Mouse (Mus musculus) 3134 (cell line): Measurements from ENCODE around the gene Cptp.

Experiments used
- DNase-seq: peaks from one replicate; pipeline ENCODE4 v3.0.0-alpha.2; 2011; ENCODE audit warnings: low spot score; ENCODE audit not compliant: insufficient read length; ENCODE audit errors: extremely low read depth

Cptp gene

DNA sequence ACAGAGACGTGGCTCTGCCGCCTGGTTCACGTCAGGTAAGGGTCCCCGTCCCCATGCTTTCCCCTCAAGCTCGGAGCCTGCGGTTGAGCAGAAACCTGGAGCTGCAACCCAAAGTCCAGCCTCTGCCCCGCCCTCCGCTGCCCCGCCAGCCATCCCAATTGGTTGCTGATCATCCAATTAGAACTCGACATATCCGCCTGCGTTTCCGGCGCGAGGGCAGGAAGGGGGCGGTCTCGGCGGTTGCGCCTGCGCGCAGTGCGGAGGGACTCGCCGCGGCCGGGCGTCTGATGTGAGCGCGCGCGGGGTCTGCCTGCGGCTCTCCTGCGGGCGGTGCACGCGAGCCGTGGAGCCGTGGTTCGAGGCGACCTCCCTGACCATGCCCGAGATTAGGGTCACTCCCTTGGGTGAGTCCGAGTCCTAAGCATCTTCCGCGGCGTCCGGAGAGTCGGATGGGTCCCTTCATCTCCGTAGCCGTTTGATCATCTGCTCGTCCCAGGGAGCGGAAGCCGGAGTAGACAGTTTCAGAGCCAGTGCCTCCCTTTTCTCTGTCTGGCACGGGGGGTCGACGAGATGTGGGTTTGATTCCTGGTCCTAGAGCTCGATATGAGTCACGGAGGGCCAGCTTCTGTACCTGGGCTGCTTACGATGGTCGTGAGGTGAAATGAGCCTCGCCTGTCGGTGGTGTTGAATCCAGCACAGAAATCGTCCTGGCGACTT lies at the start of gene Cptp, which contains the start of gene Ints11:
Gene Cptp (minus strand): TSS at position 124 of the 717 bp plus-strand sequence.
Gene Ints11 (plus strand): TSS at position 230 of the 717 bp plus-strand sequence.
- DNase-seq, result peak; percentile 89

DNA sequence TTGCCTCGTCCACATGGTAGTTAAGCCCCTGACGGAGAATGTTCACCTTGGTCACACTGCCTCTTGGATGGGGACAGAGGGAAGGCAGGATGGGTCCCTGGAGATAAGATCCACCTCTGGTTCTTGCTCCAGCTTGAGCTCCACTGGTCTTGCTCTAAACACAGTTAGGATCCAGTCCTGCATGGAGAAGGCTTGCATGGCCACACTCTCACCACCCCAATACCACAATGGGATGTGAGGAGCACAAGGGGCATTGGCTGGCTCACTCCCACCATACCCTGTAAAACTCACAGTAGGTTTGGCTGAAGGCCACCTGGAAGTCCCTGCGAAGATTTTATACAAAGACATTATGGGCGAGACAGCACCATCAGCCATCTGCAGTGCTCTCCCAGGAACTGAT lies 39.5 kb upstream of the Cptp start:
- no peak for DNase-seq

DNA sequence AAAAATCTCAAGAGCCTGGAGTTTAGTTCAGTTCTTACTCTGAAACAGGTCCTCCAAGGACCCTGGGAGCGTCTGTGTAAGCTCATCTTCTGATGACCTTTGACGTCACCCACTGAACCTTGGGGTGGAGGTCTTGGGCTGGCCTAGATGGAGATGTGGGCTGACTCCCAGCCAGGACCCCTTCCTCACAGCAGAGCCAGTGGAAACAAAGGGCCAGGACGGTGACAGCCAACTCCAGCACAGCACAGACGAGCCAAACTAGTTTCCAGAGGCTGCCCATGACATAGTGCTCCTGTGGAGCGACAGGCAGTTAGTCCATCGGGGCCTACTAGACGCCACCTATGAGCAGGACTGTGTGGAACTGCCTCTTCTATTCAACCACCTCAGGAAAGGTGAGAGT lies 39.0 kb upstream of the Cptp start:
- DNase-seq, result no peak

DNA sequence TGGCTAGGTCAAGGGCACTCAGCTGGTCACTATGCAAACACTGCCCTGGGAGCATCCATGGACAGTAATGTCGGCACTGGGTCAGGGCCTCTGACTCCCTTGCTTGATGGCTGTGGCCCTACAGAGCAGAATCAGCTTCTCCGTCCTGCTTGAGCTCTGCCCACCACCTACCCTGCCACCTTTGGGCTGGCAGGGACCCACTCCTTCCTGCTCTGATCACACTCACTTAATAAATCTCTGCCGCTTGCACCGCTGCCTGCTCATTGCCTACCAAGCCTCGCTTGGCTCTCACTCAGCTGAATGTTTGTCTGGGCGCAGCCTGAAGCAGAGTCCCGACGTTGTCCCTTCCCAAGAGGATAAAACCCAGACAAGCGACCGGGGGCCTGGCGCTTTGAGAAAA lies 37.8 kb upstream of the Cptp start:
- no peak for DNase-seq

DNA sequence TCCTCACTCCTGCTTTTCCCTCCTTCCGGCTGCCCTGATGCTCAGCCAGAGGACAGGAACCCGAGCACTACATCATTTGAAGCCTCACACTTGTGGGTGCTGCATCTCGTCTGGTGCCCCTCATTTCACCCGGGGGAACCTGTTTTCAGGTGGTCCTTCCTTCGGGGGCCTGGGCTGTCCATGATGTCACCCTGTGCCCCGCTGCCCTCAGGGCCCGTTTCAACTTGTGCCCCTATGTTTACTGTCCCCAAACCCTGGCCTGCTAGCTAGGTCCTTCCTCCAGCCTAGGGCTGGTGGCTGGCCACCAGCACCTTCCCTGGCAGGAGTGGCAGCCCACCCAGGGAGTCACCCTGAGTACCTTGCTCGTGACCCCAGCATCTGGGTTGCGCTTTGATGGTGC lies 36.9 kb upstream of the Cptp start:
- no peak for DNase-seq

DNA sequence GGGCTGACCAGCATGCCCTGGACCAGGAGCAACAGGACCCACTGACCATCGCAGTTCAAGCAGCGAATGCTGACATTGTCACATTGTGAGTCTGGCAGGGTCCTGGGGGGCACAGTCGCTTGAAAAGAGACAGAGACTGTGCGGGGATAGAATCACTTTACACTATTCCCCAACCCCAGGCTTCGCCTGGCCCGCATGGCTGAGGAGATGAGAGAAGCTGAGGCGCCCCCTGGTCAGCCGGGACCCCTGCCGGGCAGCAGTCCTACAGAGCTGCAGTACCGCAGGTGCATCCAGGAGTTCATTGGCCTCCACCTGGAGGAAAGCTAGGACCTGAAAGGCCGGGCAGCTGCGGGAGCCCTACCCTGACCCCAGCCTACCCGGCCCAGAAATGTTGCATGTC lies 36.4 kb upstream of the Cptp start:
- no peak for DNase-seq

DNA sequence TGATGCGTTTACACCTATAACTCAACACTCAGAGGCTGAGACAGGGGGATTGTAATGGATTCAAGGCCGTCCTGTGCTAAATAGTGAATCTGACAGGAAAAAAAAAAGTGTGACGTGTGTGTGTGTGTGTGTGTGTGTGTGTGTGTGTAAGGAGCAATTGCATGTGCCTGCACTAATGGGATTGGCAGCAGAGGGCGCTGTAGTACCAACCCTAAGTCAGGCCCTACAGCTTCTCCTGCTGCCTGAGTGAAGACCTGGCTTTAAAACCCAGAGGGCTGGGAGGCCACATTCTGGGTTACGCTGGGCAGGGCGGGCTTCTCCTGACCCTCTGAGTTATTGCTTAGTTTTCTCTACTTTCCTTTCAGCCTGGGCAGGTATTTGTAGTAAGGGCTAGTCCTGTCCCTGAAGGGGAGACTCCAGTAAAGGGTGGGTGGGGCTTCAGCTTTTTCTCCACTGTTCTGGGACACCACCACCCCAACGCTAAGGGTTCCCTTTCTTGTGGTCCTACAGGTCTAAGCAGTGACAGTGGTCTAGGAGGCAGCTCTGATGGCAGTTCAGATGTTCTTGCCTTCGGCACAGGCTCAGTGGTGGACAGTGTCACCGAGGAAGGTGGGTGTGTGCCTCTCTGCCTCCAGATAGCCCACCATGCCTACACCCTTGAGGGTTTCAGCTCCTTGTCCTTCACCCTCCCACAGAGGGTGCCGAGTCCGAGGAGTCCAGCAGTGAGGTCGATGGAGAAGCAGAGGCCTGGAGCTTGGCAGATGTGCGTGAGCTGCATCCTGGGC lies 35.3 kb upstream of the Cptp start:
- DNase-seq, result no peak

DNA sequence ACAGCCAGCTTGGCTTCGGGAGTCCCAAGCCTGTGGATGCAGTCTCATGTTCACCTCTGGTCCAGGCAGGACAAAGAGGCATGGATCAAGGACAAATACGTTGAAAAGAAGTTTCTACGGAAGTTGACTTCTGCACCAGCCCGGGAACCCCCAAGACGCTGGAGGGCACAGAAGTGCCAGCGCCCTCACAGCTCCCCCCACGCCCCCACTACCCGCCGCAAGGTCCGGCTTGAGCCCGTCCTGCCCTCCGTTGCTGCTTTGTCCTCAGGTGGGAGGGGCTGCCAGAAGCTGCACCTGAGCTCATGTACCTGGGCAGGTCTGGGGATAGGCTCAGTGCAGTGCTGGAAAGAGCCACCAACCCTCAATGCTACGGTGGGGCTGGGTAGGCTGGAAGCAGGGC lies 34.0 kb upstream of the Cptp start:
- DNase-seq, result no peak

DNA sequence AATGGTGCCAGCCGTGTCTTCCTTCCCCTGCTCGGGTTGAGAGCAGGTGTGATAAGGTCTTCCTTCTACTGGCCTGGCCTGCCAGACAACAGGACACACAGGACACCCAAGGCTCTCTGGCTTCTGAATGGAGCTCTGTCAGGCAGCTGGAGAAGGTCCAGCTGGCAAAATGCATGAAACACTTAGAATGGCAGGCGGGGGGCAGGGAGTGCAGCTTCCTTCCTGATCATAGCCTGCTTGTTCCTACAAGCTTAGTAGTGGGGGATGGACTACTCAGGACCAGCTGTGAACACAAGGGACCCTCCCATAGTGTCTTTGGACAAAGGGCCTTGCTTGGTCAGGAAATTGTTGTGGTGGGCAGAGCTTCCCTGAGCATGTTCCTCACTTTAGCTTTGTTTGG lies 32.0 kb upstream of the Cptp start:
- DNase-seq, result no peak

DNA sequence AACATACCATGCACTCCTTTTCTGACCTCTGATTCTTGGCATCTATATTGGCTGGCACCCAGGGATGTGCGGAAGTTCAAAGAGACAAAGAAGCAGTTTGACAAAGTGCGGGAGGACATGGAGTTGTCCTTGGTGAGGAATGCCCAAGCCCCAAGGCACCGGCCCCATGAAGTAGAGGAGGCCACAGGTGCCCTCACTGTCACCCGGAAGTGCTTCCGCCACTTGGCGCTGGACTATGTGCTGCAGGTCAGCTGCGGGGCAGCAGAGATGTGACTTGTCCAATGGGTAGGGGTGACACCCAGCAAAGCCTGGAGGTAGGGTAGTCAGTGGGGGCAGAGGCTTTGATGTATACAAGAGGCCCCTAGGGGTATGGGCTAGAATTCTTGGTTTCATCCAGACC lies 30.1 kb upstream of the Cptp start:
- no peak for DNase-seq

DNA sequence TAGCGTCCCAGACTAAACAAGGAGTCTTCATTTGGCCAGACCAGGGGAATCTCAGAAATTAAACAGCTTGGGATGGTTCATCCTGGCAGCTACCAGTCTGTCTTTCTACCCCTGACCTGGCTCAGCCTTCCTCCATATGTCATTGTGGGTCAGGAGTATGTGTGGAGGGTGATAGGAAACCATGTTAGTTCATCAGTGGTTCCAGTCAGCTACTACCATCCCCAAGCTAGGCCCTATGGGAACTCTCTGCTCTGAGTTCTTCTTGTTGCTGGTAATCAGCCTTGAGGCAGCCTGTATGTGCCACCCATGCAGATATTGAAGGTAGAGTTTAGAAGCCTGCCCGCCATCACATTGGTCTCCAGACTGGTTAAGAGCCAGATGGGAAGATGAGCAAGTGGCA lies 29.1 kb upstream of the Cptp start:
- DNase-seq, result no peak

DNA sequence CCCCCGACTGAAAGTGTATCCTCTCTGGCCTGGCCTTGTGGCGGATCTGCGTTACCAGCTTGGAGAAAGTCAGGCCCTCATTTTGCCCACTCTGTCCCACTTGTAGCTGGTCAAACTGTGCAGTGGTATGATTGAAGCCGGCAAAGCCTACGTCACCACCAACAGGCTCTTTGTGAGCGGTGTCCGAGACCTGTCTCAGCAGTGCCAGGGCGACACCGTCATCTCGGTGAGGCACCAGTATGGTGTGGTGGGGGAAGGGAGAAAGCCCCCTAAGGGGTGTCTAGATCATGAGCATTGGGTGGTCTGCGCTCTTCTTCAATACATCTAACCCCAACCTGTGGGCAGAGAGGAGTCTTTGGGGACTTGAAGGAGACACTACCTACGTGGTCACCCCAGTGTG lies 27.2 kb upstream of the Cptp start:
- no peak for DNase-seq

DNA sequence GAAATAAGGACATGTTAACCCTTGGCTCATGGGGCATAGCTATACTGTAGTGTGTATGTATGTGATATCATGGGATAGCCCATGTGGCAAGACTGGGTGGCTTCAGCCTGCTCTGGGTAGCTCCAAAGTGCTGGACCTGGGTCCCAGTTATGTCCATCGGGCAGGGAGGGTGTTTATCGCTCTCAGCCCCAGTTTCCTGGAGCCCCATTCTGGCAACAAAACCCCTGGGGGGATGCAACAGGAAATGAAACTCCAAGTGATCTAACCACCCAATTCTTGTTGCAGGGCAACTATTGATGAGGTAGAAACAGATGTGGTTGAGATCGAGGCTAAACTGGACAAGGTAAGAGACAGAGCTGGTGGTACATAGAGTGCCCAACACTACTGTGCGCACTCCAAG lies 26.6 kb upstream of the Cptp start:
- DNase-seq, result no peak

DNA sequence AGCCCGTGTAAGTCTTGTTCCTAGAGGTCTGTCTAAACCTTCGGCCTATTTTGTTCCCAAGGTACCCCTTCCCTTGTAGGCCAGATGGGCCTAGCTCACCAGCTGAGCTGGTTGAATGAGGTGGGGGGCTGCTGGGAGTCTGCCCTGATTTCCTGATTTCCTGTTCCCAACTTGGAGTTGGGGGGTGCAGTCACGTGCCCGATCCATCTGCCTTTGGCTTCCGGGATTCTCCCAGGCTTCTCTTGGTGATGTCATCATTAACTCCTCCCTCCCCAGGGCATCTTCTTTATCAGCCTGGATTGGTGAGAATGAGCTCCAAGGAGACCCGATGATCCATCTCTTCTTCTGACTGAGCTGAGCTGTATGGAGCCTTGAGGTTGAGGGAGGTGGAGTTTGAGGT lies 26.0 kb upstream of the Cptp start:
- DNase-seq, result no peak

DNA sequence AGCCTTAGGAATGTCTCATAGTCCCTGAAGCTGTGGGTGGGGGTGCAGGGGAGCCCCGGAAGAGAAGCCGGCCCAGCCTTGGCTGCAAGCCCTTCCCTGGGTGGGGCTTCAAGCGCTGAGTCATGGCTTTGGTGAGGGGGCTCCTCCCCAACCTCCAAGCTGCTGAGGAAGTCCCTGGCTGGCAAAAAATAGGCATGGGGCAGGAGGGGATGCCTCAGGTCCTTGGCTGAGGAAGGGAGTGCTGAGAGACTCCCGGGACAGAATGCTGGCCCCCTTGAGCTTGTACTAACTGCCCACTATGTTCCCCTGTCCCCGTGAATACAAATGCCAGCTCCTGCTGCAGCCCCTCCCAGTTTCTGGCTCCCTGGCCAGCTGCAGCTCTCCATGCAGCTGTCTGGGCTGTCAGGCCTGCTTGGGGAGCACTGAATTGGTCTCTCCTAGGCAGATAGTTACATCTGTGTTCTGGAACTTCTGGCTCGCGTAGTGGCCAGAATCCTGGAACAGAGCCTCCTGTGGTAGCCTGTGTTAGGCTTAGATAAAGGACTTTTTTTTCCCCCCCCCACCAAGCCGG lies 25.2 kb upstream of the Cptp start:
- peak; percentile 81 for DNase-seq

DNA sequence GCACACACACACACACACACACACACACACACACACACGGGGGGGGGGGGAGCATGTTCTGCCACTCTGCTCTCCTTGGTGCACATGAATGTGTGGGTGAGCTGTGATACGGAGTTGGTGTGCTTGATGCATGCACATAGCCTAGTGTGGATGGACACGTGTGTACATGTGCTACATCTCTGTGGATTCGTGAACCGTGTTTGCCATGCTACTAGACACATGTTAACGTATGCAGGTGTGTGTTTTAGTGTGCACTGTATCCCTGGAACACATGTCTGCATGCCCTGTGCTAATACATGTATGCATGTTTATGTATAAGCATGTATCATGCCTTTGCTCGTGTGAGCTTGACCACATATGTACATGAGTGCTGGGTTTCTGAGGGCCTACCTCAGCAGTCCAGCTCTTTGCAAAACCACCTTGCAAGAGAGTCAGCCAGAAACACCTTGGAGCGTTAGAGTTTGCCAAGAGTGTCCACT lies 24.0 kb upstream of the Cptp start:
- no peak for DNase-seq

DNA sequence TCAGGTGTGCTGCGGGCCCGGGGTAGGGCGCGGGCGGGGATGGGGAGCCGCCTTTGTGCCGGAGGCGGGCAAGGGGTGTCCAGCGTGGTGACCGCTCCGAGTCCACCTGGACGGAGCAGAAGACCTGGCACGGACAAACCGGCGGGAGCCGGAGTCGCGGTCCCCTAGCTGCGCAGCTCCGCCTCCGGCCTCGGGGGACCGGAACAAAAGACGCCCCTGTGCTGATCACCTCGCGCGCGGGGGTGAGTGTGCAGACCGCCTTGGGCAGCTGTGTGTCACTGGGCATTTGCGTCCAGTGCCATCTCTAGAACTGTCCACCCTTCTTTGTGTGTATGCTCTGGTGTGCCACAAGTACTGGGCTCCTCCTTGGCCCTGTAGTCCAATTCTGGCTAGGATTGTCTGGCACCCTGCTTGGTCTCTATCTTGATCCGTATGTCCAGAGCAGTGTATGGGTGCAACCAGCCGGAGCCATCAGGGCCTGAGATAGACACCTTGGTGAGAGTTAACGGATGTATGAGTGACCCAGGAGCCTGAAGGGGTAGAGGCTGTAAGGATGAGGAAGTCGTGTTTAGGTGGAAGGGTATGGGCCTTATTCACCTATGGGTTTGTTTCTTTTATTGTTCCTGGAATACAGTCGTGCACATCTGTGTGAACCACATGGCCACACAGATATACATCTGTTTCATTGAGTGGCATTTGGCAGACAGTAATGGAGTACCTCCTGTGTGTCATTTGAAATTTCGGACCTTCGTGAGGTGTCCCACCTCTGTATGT lies 23.4 kb upstream of the Cptp start:
- DNase-seq, result peak; percentile 61

DNA sequence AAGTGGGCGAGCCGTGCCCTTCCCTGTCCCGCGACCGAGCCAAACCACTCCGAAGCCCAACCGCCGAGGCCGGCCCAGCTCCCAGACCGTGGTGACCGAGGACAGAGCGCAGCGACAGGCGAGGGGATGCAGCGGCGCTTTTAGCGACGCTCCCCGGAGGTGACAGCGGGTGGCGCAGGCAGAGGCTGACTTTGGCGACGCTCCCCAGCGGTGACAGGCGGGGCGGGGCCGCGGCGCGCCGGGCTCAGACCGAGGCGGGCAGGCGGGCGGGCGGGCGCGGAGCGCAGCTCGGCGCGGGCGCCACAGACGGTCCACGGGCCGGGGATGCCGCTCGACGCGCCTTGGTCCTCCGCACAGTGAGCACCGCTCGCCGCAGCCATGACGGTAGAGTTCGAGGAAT lies 22.8 kb upstream of the Cptp start:
- peak; percentile 80 for DNase-seq

DNA sequence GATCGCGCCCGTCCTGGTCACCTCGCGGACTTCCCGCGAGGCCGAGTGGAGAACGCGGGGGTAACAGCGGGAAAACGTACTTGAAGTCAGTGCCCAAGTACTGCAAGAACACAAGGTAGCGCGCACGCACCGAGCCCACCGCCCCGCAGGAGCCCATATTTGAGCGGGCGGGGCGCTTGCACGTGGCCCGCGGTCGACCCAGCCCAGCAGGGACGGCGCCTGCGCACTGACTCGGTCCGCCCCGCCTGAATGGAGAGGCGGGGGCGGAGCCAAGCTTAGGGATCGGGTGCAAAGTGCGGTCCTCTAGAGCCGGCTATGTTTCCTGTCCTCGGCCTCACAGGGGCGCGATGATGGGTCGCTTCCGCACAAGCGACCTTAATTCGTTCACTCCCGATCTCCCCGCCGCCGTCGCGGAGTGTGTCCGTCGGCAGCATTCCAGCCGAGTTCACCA lies 22.3 kb upstream of the Cptp start, which contains the start of the genes Pusl1 and Acap3:
Gene Pusl1 (minus strand): TSS at position 231 of the 451 bp plus-strand sequence.
Gene Acap3 (plus strand): TSS at position 272 of the 451 bp plus-strand sequence.
- DNase-seq, result peak; percentile 89

DNA sequence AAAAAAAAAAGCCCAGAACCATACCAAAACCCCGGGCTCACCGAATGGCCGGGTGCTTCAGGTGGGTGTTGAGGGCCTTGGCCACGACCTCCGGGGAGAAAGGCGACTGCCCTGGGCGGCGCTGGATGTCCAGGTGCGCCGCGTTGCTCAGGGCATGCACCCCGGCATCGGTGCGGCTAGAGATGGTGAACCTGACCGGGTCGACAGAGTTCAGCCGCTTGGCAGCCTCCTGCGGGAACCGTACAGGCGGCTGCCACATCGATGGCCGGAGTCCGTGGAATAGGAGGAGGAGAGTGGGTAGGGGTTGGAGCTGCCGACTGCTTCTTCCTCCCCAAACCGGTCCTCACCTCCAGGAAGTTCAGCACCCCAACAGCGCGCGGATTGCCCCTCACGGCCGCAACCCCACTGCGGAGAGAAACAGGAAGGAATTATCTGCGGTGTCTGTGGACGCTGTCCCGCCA lies 21.8 kb upstream of the Cptp start:
- DNase-seq, result no peak

DNA sequence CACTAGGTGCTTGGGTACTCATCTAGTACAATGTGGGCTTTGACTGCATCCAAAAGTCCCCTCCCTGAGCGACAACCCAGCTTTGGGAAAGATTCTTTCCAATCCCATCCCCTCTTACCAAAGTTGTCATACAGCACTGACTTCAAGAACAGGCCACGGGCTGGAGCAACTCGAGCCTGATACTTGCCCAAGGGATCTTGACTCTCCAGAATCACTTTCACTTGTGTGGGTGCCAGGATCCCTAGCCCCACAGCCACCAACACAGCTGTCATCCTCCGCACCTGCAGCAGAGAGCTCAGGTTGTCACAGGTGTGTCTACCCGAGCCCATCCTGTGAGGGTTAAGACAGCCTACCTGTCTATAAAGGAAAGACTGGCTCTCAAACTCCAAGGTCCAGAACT lies 20.1 kb upstream of the Cptp start:
- DNase-seq, result no peak
